Mouse (Mus musculus) limb, embryonic 14.5 days (tissue): Measurements from ENCODE around the gene Lrp5. TPM values are rescaled to one million over a fixed set of nuclear protein-coding genes. Genes with fewer than 3 reads are reported as not detected.

Source experiments
- ATAC-seq: fragments of 200-750 bp; cut with Nextera tagmentation; 2 replicates; pipeline ENCODE4 v1.8.0; 2017; ENCODE audit warnings: low read depth, moderate number of reproducible peaks, moderate TSS enrichment; ENCODE audit not compliant: low FRiP score
- DNase-seq: peaks from one replicate; pipeline ENCODE4 v3.0.0-alpha.2; 2015; ENCODE audit warnings: low spot score
- H3K27ac ChIP-seq: fragments of 300-500 bp; sonication (generic); replicated peaks from 2 replicates; pipeline ENCODE4 v1.5.1; 2014; ENCODE audit warnings: low read depth, mild to moderate bottlenecking, low read length, moderate library complexity, mixed read lengths
- H3K27me3 ChIP-seq: fragments of 300-500 bp; sonication (generic); 2 replicates; pipeline ENCODE4 v1.6.1; 2014; ENCODE audit warnings: low read length, mixed read lengths; ENCODE audit not compliant: control insufficient read depth, insufficient read depth
- H3K36me3 ChIP-seq: fragments of 300-500 bp; sonication (generic); 2 replicates; pipeline ENCODE4 v1.6.1; 2014; ENCODE audit warnings: mild to moderate bottlenecking, low read length, moderate library complexity, mixed read lengths; ENCODE audit not compliant: control insufficient read depth, insufficient read depth
- H3K4me1 ChIP-seq: fragments of 300-500 bp; sonication (generic); 2 replicates; pipeline ENCODE4 v1.6.1; 2014; ENCODE audit warnings: antibody characterized with exemption, low read length, mixed read lengths; ENCODE audit not compliant: control insufficient read depth, insufficient read depth
- H3K4me2 ChIP-seq: fragments of 300-500 bp; sonication (generic); replicated peaks from 2 replicates; pipeline ENCODE4 v1.6.1; 2014; ENCODE audit warnings: low read depth, mild to moderate bottlenecking, low read length, moderate library complexity; ENCODE audit not compliant: severe bottlenecking
- H3K4me3 ChIP-seq: fragments of 300-500 bp; sonication (generic); replicated peaks from 2 replicates; pipeline ENCODE4 v1.5.1; 2014; ENCODE audit warnings: low read length
- H3K9ac ChIP-seq: fragments of 300-500 bp; sonication (generic); 2 replicates; pipeline ENCODE4 v1.6.1; 2014; ENCODE audit warnings: mild to moderate bottlenecking, low read depth, low read length, moderate library complexity; ENCODE audit not compliant: severe bottlenecking
- H3K9me3 ChIP-seq: fragments of 300-500 bp; sonication (generic); 2 replicates; pipeline ENCODE4 v1.6.1; 2016; ENCODE audit warnings: low read length; ENCODE audit not compliant: control insufficient read depth
- POLR2A ChIP-seq: fragments of 200-500 bp; IDR thresholded peaks from 2 replicates; pipeline ENCODE4 v1.8.0; 2012; ENCODE audit warnings: inconsistent platforms, mild to moderate bottlenecking, moderate library complexity, borderline replicate concordance; ENCODE audit not compliant: insufficient read depth, insufficient read length; ENCODE audit errors: extremely low read depth
- whole genome bisulfite sequencing: fragments of 180-500 bp; shearing (Covaris S2); extraction: QIAGEN DNeasy Blood & Tissue Kit; methylation state at CpG from one replicate; pipeline ENCODE4 v1.1.7; 2014; 5-methylcytosine and 5-hydroxymethylcytosine counted together
- polyA plus RNA-seq, 2 experiments: library from polyadenylated mRNA; depleted of rRNA in 1 of 2; stranded (reverse) in 1 of 2; unstranded in 1 of 2; fragments of >200 nt; fragmentation: Nextera tagmentation in 1 of 2; extraction: Ambion mirVana in 1 of 2; gene quantifications; 2 replicates each; pipeline versions ENCODE4 v1.2.1 to v1.2.3; 2012 to 2014

Gene Lrp5
- polyA plus RNA-seq, 2 experiments, result 9.5 to 36.3 TPM

GRCm38 (mm10) chr19:3549263-3549662, 137.1 kb downstream of the Lrp5 start:
- no peak overlapping the region for H3K9ac ChIP-seq
- H3K9me3 ChIP-seq, result no peaks in the 10 kb centered on the region
- DNase-seq (no peak), ATAC-seq (no peak)
- WGBS, result 80% methylated on average over 1 of the region's 1 CpGs
- no peaks in the 10 kb centered on the region for H3K27me3 ChIP-seq
- no peak overlapping the region for H3K4me2 ChIP-seq
- H3K4me3 ChIP-seq, result no peak overlapping the region
- no peak for TF ChIP-seq POLR2A
- H3K4me1 ChIP-seq, result no peaks in the 10 kb centered on the region
- H3K27ac ChIP-seq, result no peak overlapping the region
- H3K36me3 ChIP-seq, result 0 out of 2 replicates have a peak, but pooled peaks cover 7% of the 10 kb centered on the region

DNA sequence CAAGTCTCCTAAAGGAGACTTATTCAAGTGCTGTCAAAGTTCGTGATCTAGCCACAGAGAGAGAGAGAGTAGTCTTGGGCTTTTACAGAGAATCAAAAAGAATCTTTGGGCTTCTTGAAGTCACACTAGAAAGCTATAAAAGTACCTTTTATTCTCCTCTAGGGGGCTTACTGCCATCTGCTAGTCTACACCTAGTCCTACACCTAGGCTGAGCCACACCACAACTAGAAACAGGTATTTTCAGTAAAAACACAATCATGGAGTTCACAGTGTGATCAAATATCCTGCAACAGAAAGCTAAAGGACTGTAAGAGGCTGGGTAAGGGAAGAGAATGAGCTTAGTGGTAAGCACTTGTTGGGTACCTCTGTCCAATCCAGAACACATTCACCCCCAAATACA, 138.1 kb downstream of the Lrp5 start:
- ATAC-seq, result no peak
- Histone ChIP-seq H3K9me3 (no peaks in the 10 kb centered on the region), H3K4me3 (no peak overlapping the region), H3K9ac (no peak overlapping the region), H3K36me3 (peaks cover 13% of the 10 kb centered on the region), H3K4me2 (no peak overlapping the region), H3K27me3 (no peaks in the 10 kb centered on the region), H3K27ac (no peak overlapping the region), H3K4me1 (0 out of 2 replicates have a peak, but pooled peaks cover 2% of the 10 kb centered on the region)
- no peak for DNase-seq
- WGBS, result 97% methylated on average over 1 of the region's 1 CpGs
- no peak for TF ChIP-seq POLR2A

DNA sequence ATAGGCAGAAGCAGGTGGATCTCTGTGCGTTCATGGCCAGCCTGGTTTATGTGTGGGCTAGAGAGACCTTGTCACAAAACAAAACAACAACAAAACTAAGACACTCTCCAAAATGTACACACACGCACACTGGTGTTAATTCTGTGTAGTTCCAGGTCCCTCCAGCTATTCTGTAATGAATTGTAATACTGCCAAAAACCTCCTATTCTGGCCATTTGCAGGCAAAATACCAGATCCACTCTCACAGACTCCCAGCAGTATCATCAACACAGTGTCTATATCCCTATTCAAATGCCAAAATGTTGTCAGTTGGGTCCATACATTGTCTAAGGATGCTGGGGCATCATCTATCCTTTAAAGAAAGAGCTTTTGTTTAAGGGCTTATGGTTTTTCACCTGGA, 141.4 kb downstream of the Lrp5 start:
- no peak for TF ChIP-seq POLR2A
- H3K4me2 ChIP-seq, result no peak overlapping the region
- H3K4me1 ChIP-seq, result 0 out of 2 replicates have a peak, but pooled peaks cover 2% of the 10 kb centered on the region
- WGBS, result 80% methylated on average over 2 of the region's 2 CpGs
- DNase-seq (no peak), ATAC-seq (no peak)
- no peak overlapping the region for H3K4me3 ChIP-seq
- H3K27me3 ChIP-seq, result no peaks in the 10 kb centered on the region
- H3K9ac ChIP-seq, result no peak overlapping the region
- no peak overlapping the region for H3K27ac ChIP-seq
- H3K36me3 ChIP-seq, result peaks cover 40% of the 10 kb centered on the region
- H3K9me3 ChIP-seq, result no peaks in the 10 kb centered on the region

- no peak for ATAC-seq
- Histone ChIP-seq H3K9ac (no peak overlapping the region), H3K27me3 (no peaks in the 10 kb centered on the region)
Observed at GRCm38 (mm10) chr19:3542591-3542990, 143.8 kb downstream of the Lrp5 start.

GRCm38 (mm10) chr19:3540997-3541396, 145.4 kb downstream of the Lrp5 start:
- WGBS, result 91% methylated on average over 5 of the region's 5 CpGs
- Histone ChIP-seq H3K36me3 (peaks cover 37% of the 10 kb centered on the region), H3K27ac (no peak overlapping the region), H3K9ac (no peak overlapping the region), H3K27me3 (no peaks in the 10 kb centered on the region), H3K4me2 (no peak overlapping the region), H3K9me3 (no peaks in the 10 kb centered on the region), H3K4me3 (no peak overlapping the region), H3K4me1 (0 out of 2 replicates have a peak, but pooled peaks cover 2% of the 10 kb centered on the region)
- TF ChIP-seq POLR2A, result no peak
- ATAC-seq (no peak), DNase-seq (no peak)

More at GRCm38 (mm10) chr19:3542591-3542990, 143.8 kb downstream of the Lrp5 start:
- H3K9me3 ChIP-seq, result no peaks in the 10 kb centered on the region
- H3K4me2 ChIP-seq, result no peak overlapping the region
- no peak overlapping the region for H3K4me3 ChIP-seq
- no peak for TF ChIP-seq POLR2A
- 0 out of 2 replicates have a peak, but pooled peaks cover 2% of the 10 kb centered on the region for H3K4me1 ChIP-seq
- DNase-seq, result no peak
- H3K36me3 ChIP-seq, result peaks cover 42% of the 10 kb centered on the region
- no peak overlapping the region for H3K27ac ChIP-seq
- 94% methylated on average over 4 of the region's 4 CpGs for WGBS

- no peak overlapping the region for H3K4me2 ChIP-seq
Observed at GRCm38 (mm10) chr19:3540254-3540653, 146.1 kb downstream of the Lrp5 start.

More at GRCm38 (mm10) chr19:3540254-3540653, 146.1 kb downstream of the Lrp5 start:
- H3K9ac ChIP-seq, result no peak overlapping the region
- H3K27me3 ChIP-seq, result no peaks in the 10 kb centered on the region
- ATAC-seq (no peak), DNase-seq (no peak)
- H3K4me1 ChIP-seq, result 0 out of 2 replicates have a peak, but pooled peaks cover 2% of the 10 kb centered on the region
- no peaks in the 10 kb centered on the region for H3K9me3 ChIP-seq
- 90% methylated on average over 2 of the region's 2 CpGs for WGBS
- no peak overlapping the region for H3K27ac ChIP-seq
- TF ChIP-seq POLR2A, result no peak
- peaks cover 37% of the 10 kb centered on the region for H3K36me3 ChIP-seq
- no peak overlapping the region for H3K4me3 ChIP-seq
